Mouse (Mus musculus): ENCODE results near the gene Cul1. TPM values are rescaled to one million over a fixed set of nuclear protein-coding genes. Genes with fewer than 3 reads are reported as not detected.
"Not testable (repeated sequence)": the region's sequence is repeated elsewhere in the genome, so short reads cannot be mapped to it uniquely, and the experiment has no call there.

Gene Cul1
- polyA plus RNA-seq, 1 experiment from 2014 or later, result 137 TPM

DNA sequence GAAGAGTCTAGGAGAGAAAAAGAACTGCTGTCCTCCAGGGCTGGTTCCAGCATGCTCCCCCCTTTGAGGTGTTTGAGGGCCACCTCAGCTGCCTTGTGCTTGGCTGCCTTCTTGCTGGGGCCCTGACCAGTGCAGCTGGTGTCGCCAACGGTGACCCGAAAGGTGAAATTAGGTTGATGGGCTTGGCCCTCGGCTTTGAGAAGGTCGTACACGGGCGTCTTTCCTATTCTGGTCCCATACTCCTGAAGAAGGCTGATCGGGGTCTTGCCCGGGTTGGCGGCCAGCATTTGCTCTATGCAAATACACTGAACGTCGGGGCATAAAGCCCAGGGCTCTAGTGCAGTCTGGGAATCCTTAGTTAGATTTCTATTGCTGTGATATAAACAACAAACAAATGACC lies 20.4 kb upstream of the Cul1 start:
- H3K9me3 ChIP-seq (ENCODE audit: control insufficient read depth, low read length); H3K27ac ChIP-seq (ENCODE audit: low read depth, low read length); H3K27me3 ChIP-seq (ENCODE audit: control insufficient read depth, insufficient read depth, low read length); H3K4me2 ChIP-seq (ENCODE audit: low read depth, low read length); H3K36me3 ChIP-seq (ENCODE audit: control insufficient read depth, insufficient read depth, low read length); H3K9ac ChIP-seq (replicated peaks; ENCODE audit: low read depth, low read length); H3K4me1 ChIP-seq (ENCODE audit: control insufficient read depth, insufficient read depth, low read length); ATAC-seq (ENCODE audit: low read depth); H3K4me3 ChIP-seq (ENCODE audit: low read depth, low read length): not testable (repeated sequence)
- 93% methylated on average over 9 of the region's 12 CpGs for WGBS

DNA sequence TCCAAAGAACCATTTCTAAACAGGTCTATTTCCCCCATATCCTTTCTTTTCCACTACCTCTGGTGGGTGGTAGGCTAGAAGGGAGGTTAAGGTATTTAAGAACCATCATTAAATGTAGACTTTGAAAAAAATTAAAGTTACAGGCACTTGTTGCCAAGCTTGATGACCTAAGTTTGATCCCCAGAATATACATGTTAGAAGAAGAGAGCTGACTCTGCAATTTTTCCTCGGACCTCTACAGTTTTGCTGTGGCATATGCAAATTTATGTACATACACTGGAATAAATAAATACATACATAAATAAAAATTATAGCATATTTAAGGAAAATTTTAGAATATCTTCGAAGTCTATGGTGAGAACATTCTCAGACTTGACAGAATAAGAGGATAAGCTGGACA lies 13.1 kb upstream of the Cul1 start:
- Histone ChIP-seq H3K9me3 (ENCODE audit: control insufficient read depth, low read length) (no peaks in the 10 kb centered on the region), H3K36me3 (ENCODE audit: control insufficient read depth, insufficient read depth, low read length) (no peaks in the 10 kb centered on the region), H3K4me2 (ENCODE audit: low read depth, low read length) (no peak overlapping the region), H3K27ac (ENCODE audit: low read depth, low read length) (no peak overlapping the region), H3K4me1 (ENCODE audit: control insufficient read depth, insufficient read depth, low read length) (no peaks in the 10 kb centered on the region), H3K27me3 (ENCODE audit: control insufficient read depth, insufficient read depth, low read length) (no peaks in the 10 kb centered on the region), H3K4me3 (ENCODE audit: low read depth, low read length) (no peak overlapping the region), H3K9ac (replicated peaks; ENCODE audit: low read depth, low read length) (no peak overlapping the region)
- WGBS, result 75% methylated on average over 2 of the region's 2 CpGs
- no peak for ATAC-seq (ENCODE audit: low read depth)

DNA sequence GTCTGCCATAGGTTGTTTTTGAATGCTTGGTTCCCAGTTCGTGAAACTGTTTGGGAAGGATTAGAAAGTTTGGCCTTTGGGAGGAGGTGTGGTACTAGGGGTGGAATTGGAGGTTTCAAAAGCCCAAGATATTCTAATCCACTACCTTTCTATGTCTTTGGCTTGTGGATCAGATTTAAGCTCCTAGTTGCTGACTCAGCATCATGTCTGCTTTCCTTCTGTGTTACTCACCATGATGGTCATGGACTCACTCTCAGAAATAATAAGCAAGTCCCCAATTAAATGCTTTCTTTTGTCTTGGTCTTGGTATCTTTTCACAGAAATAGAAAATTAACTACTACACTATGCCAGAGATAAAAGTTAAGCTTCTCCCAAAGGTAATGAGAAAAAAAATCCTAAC lies 5.5 kb upstream of the Cul1 start:
- ATAC-seq (ENCODE audit: low read depth), result no peak
- Histone ChIP-seq H3K4me2 (ENCODE audit: low read depth, low read length) (no peak overlapping the region), H3K4me3 (ENCODE audit: low read depth, low read length) (no peak overlapping the region), H3K27me3 (ENCODE audit: control insufficient read depth, insufficient read depth, low read length) (no peaks in the 10 kb centered on the region), H3K9ac (replicated peaks; ENCODE audit: low read depth, low read length) (no peak overlapping the region), H3K36me3 (ENCODE audit: control insufficient read depth, insufficient read depth, low read length) (no peaks in the 10 kb centered on the region), H3K4me1 (ENCODE audit: control insufficient read depth, insufficient read depth, low read length) (no peaks in the 10 kb centered on the region), H3K9me3 (ENCODE audit: control insufficient read depth, low read length) (no peaks in the 10 kb centered on the region), H3K27ac (ENCODE audit: low read depth, low read length) (no peak overlapping the region)
- WGBS, result 94% methylated on average over 1 of the region's 1 CpGs

DNA sequence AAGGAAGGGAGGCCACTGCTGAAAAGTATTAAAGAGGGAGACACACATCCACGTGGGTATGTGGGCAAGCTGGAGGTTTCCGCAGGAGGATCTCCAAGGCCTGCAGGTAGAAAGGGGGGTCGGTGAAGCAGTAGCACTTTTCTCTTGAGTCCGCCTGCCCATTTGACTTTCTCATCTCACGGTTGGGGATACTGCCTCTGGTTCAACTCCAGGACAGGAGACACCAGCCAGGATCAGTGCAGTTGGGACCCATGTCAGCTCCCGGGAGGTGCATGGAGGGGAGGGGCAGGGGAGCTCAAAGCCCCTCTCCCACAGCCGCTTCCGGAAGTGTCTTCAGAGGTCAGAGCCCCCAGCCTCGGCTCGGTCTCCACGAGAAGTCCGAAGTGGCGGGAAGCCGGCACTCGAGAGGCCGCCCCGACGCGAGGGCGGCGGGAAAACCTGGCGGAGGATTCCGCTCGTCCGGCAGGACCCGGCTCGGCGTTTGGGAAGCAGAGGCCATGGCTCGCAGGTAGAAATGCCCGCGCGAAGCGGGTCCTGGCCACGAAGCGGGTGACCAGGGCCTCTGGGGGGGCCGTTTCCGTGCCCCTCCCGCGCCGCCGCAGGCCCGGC lies 428 bp downstream of the Cul1 start:
- peak overlapping the region; percentile 98 for H3K9ac ChIP-seq (replicated peaks; ENCODE audit: low read depth, low read length)
- H3K4me3 ChIP-seq (ENCODE audit: low read depth, low read length), result peak overlapping the region; percentile 99
- H3K9me3 ChIP-seq (ENCODE audit: control insufficient read depth, low read length), result no peaks in the 10 kb centered on the region
- H3K27ac ChIP-seq (ENCODE audit: low read depth, low read length), result peak overlapping the region; percentile 97
- H3K36me3 ChIP-seq (ENCODE audit: control insufficient read depth, insufficient read depth, low read length), result no peaks in the 10 kb centered on the region
- peak overlapping the region; percentile 61 for H3K4me2 ChIP-seq (ENCODE audit: low read depth, low read length)
- H3K4me1 ChIP-seq (ENCODE audit: control insufficient read depth, insufficient read depth, low read length), result peaks cover 19% of the 10 kb centered on the region
- H3K27me3 ChIP-seq (ENCODE audit: control insufficient read depth, insufficient read depth, low read length), result peaks cover 3% of the 10 kb centered on the region; the same call in 1 of the 2 replicates
- WGBS, result under 1% methylated on average over 40 of the region's 42 CpGs
- peak; percentile 64 for ATAC-seq (ENCODE audit: low read depth)

DNA sequence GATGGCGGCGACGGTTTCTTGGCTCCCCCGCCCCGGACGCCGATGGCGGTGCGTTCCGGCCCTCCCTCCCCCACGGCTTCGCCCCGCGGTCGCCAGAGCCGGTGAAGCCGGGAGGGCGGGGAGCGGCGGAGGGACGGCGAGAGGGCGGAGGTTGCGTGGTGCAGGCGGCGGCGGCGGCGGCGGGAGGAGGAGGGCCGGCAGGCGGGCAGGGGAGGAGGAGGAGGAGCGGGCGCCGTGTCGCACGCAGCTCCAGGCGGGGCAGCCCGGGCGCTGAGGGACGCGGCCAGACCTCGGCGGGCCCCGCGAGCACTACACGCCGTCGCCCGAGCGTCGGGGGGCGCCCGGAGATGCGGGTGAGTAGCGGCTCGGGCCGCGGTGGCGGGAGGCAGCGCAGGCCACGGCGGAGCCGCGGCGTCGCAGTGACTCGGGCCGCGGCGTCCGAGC lies 955 bp downstream of the Cul1 start:
- Histone ChIP-seq H3K4me1 (ENCODE audit: control insufficient read depth, insufficient read depth, low read length) (peaks cover 19% of the 10 kb centered on the region), H3K36me3 (ENCODE audit: control insufficient read depth, insufficient read depth, low read length) (no peaks in the 10 kb centered on the region), H3K4me3 (ENCODE audit: low read depth, low read length) (peak overlapping the region; percentile 99), H3K9me3 (ENCODE audit: control insufficient read depth, low read length) (no peaks in the 10 kb centered on the region), H3K4me2 (ENCODE audit: low read depth, low read length) (peak overlapping the region; percentile 61), H3K9ac (replicated peaks; ENCODE audit: low read depth, low read length) (peak overlapping the region; percentile 98), H3K27me3 (ENCODE audit: control insufficient read depth, insufficient read depth, low read length) (peaks cover 3% of the 10 kb centered on the region; the same call in 1 of the 2 replicates), H3K27ac (ENCODE audit: low read depth, low read length) (peak overlapping the region; percentile 97)
- under 1% methylated on average over 46 of the region's 72 CpGs for WGBS
- ATAC-seq (ENCODE audit: low read depth), result peak; percentile 94

DNA sequence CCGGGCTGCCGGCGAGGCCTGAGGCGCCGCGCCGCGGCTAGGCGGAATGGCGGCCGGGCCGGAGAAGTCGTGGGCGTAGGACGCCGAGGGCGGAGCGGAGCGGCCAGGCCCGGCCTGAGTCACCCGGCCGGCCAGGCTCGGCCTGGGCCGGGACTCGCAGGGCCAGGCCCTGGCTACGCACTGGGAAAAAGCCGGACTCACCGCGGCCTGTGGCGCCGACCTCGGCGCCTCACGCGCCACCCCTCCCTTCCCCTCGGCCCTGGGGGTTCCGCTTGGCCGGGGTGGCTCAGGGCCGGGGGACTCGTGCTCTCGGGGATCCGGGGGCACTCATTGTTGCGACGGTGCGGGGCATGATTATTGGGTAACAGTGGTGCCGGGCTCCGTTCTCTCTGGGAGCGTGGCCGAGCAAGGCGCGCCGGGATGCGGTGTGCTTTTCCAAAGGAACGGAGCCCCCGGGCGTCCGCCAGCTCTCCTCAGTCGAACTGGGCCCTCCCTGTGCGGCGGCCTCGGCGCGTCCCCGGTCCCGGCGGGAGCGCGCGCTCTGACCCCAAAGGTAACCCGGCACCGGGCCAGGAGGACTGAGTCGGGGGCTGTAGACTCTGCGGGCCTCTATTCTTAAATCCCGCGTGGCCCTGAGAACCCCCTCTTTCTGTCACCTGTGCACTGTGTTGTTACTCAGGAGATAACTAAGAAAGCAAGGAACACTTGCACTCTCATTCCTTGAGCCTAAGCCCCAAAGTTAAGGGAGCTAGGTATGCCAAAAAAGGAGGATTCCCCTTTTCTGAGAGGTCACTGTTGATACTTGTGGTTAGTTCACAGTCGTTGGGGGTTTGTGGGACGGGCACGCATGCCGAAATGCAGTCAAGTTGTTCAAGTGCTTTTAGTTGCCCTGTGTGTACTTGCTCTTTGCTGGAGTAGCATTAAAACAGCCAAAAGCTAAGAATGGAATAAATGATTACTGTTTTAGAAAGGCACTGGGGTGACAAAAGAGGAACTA lies 1.7 kb downstream of the Cul1 start:
- 0% methylated on average over 55 of the region's 79 CpGs for WGBS

DNA sequence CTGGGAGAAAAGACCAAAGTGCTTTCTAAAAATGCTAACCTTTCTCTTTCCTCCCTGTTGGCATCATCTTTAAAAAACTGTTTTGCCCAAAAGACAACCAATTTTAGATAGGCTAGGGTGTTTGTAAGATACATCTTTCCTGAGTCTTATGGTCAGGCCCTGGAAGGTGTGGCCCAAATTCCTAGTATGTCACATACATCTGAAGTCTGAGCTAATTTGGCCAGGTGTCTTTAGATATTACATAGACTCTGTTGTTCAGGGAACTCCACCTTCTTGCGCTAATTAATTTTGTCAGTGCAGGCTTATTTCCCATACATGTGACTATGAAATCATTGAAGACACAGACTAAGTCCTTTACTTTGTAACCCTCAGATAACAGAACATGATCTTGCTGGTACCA lies 2.6 kb downstream of the Cul1 start:
- 88% methylated on average over 1 of the region's 1 CpGs for WGBS
- no peaks in the 10 kb centered on the region for H3K9me3 ChIP-seq (ENCODE audit: control insufficient read depth, low read length)
- ATAC-seq (ENCODE audit: low read depth), result no peak
- no peaks in the 10 kb centered on the region for H3K36me3 ChIP-seq (ENCODE audit: control insufficient read depth, insufficient read depth, low read length)
- H3K4me2 ChIP-seq (ENCODE audit: low read depth, low read length), result peak overlapping the region; percentile 86
- H3K4me3 ChIP-seq (ENCODE audit: low read depth, low read length), result peak overlapping the region; percentile 99
- peaks cover 19% of the 10 kb centered on the region for H3K4me1 ChIP-seq (ENCODE audit: control insufficient read depth, insufficient read depth, low read length)
- H3K27me3 ChIP-seq (ENCODE audit: control insufficient read depth, insufficient read depth, low read length), result peaks cover 3% of the 10 kb centered on the region; the same call in 1 of the 2 replicates
- H3K27ac ChIP-seq (ENCODE audit: low read depth, low read length), result no peak overlapping the region
- no peak overlapping the region for H3K9ac ChIP-seq (replicated peaks; ENCODE audit: low read depth, low read length)

More for the DNA sequence above, 1.7 kb downstream of the Cul1 start:
- ATAC-seq (ENCODE audit: low read depth), result peak; percentile 82
- Histone ChIP-seq H3K27me3 (ENCODE audit: control insufficient read depth, insufficient read depth, low read length) (peaks cover 3% of the 10 kb centered on the region; the same call in 1 of the 2 replicates), H3K4me1 (ENCODE audit: control insufficient read depth, insufficient read depth, low read length) (peaks cover 19% of the 10 kb centered on the region), H3K27ac (ENCODE audit: low read depth, low read length) (peak overlapping the region; percentile 97), H3K4me2 (ENCODE audit: low read depth, low read length) (peak overlapping the region; percentile 86), H3K4me3 (ENCODE audit: low read depth, low read length) (peak overlapping the region; percentile 99), H3K36me3 (ENCODE audit: control insufficient read depth, insufficient read depth, low read length) (no peaks in the 10 kb centered on the region), H3K9ac (replicated peaks; ENCODE audit: low read depth, low read length) (peak overlapping the region; percentile 98), H3K9me3 (ENCODE audit: control insufficient read depth, low read length) (no peaks in the 10 kb centered on the region)

DNA sequence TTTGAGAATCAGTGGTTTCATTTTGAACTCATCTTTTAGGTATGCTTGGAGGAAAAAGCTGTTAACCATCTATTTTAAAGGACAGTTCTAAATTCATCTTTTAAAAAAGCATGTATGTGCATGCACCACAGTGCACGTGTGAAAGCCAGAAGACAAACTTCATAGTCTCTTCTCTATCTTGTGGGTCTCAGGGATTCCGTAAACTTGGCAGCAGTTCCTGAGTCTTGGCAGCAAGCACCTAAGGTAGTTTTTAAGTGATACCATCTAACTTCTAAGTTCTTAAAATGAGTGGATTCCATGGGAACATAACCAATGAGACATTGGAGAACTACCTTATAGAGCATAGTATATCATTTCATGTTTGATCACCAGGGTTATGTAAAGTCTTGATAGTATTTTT lies 3.7 kb downstream of the Cul1 start:
- peaks cover 19% of the 10 kb centered on the region for H3K4me1 ChIP-seq (ENCODE audit: control insufficient read depth, insufficient read depth, low read length)
- no peaks in the 10 kb centered on the region for H3K9me3 ChIP-seq (ENCODE audit: control insufficient read depth, low read length)
- H3K4me2 ChIP-seq (ENCODE audit: low read depth, low read length), result no peak overlapping the region
- WGBS, result 79% methylated on average over 2 of the region's 2 CpGs
- H3K27ac ChIP-seq (ENCODE audit: low read depth, low read length), result no peak overlapping the region
- peaks cover 3% of the 10 kb centered on the region; the same call in 1 of the 2 replicates for H3K27me3 ChIP-seq (ENCODE audit: control insufficient read depth, insufficient read depth, low read length)
- H3K4me3 ChIP-seq (ENCODE audit: low read depth, low read length), result no peak overlapping the region
- no peak for ATAC-seq (ENCODE audit: low read depth)
- no peak overlapping the region for H3K9ac ChIP-seq (replicated peaks; ENCODE audit: low read depth, low read length)
- no peaks in the 10 kb centered on the region for H3K36me3 ChIP-seq (ENCODE audit: control insufficient read depth, insufficient read depth, low read length)

DNA sequence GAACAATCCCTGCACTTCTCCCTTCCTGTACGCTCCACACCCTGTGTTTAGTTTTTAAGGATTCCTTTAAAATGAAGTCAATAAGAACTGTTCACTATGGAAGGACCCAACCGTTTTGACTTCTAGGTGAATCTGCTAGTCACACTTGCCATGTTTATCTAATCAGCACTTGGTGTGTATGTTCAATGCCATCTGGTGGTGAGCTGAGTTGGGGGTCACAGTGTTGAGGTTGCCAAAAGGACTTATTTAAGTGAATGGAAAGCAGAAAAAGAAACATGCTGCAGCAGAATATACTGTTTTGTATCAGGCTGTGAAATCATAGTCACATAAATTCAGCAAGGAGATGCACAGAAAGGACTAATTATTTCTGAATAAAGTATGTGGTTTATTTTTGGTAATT lies 12.2 kb downstream of the Cul1 start:
- Histone ChIP-seq H3K36me3 (ENCODE audit: control insufficient read depth, insufficient read depth, low read length) (no peaks in the 10 kb centered on the region), H3K4me2 (ENCODE audit: low read depth, low read length) (no peak overlapping the region), H3K4me3 (ENCODE audit: low read depth, low read length) (no peak overlapping the region), H3K9ac (replicated peaks; ENCODE audit: low read depth, low read length) (no peak overlapping the region), H3K4me1 (ENCODE audit: control insufficient read depth, insufficient read depth, low read length) (no peaks in the 10 kb centered on the region), H3K27ac (ENCODE audit: low read depth, low read length) (no peak overlapping the region), H3K9me3 (ENCODE audit: control insufficient read depth, low read length) (no peaks in the 10 kb centered on the region), H3K27me3 (ENCODE audit: control insufficient read depth, insufficient read depth, low read length) (no peaks in the 10 kb centered on the region)
- no peak for ATAC-seq (ENCODE audit: low read depth)
- 83% methylated on average over 2 of the region's 2 CpGs for WGBS

All from neural tube, embryonic 14.5 days (tissue).